Mouse (Mus musculus) testis, adult 2 months (tissue): Measurements from ENCODE around the gene Gid4. TPM values are rescaled to one million over a fixed set of nuclear protein-coding genes. Genes with fewer than 3 reads are reported as not detected.

ENCODE experiments used
- H3K27ac ChIP-seq: fragments of 200-500 bp; 2 replicates; pipeline ENCODE4 v1.5.1; 2012; ENCODE audit warnings: low read depth, low read length; ENCODE audit not compliant: control insufficient read depth, insufficient read depth
- H3K27me3 ChIP-seq: fragments of 200-500 bp; 2 replicates; pipeline ENCODE4 v1.6.1; 2012; ENCODE audit warnings: mild to moderate bottlenecking, low read length, moderate library complexity; ENCODE audit not compliant: control insufficient read depth, insufficient read depth
- H3K36me3 ChIP-seq: fragments of 200-500 bp; 2 replicates; pipeline ENCODE4 v1.6.1; 2012; ENCODE audit warnings: mild to moderate bottlenecking, low read length; ENCODE audit not compliant: control insufficient read depth, insufficient read depth
- H3K4me1 ChIP-seq: fragments of 200-500 bp; 2 replicates; pipeline ENCODE4 v1.6.1; 2012; ENCODE audit warnings: low read length; ENCODE audit not compliant: control insufficient read depth, insufficient read depth
- H3K4me3 ChIP-seq: fragments of 200-500 bp; 2 replicates; pipeline ENCODE4 v1.5.1; 2012; ENCODE audit warnings: low read depth, mild to moderate bottlenecking, low read length, moderate library complexity, mixed read lengths; ENCODE audit not compliant: control insufficient read depth
- CTCF ChIP-seq: fragments of 200-500 bp; IDR thresholded peaks from 2 replicates; pipeline ENCODE4 v1.5.1; 2012; ENCODE audit warnings: low read depth, mild to moderate bottlenecking, inconsistent platforms, low read length, moderate library complexity; ENCODE audit not compliant: control insufficient read depth, insufficient read depth, insufficient replicate concordance
- POLR2A ChIP-seq: fragments of 200-500 bp; IDR thresholded peaks from 2 replicates; pipeline ENCODE4 v1.6.1; 2012; ENCODE audit warnings: low read depth, mild to moderate bottlenecking, inconsistent platforms, low read length, moderate library complexity; ENCODE audit not compliant: control insufficient read depth
- polyA plus RNA-seq: library from polyadenylated mRNA; depleted of rRNA; stranded (reverse); fragments of >200 nt; gene quantifications from 2 replicates; pipeline ENCODE4 v1.2.3, GENCODE M21; 2012; rRNA removed

Gid4 gene
- polyA plus RNA-seq = 76.9 and 89.3 TPM in 2 replicates

GRCm38 (mm10) chr11:60416963-60417716, at the start of gene Gid4:
Gene Gid4, plus strand, starts transcription at chr11:60417145.
- no peaks in the 10 kb centered on the region for H3K36me3 ChIP-seq

GRCm38 (mm10) chr11:60367256-60367655, 49.7 kb upstream of the Gid4 start:
- Histone ChIP-seq H3K4me3 (no peak overlapping the region), H3K36me3 (peaks cover 2% of the 10 kb centered on the region; the same call in 1 of the 2 replicates), H3K4me1 (no peaks in the 10 kb centered on the region), H3K27ac (no peak overlapping the region), H3K27me3 (no peaks in the 10 kb centered on the region)
- TF ChIP-seq CTCF = no peak
- TF ChIP-seq POLR2A = no peak

More at GRCm38 (mm10) chr11:60416963-60417716, at the start of gene Gid4:
- Histone ChIP-seq H3K27me3 (no peaks in the 10 kb centered on the region), H3K4me1 (peaks cover 6% of the 10 kb centered on the region), H3K4me3 (peak within 1 kb of the TSS; percentile 97), H3K27ac (peak within 1 kb of the TSS; percentile 96)
- TF ChIP-seq POLR2A (peak; percentile 96), CTCF (no peak)

- Histone ChIP-seq H3K27ac (no peak overlapping the region), H3K4me3 (no peak overlapping the region), H3K4me1 (no peaks in the 10 kb centered on the region), H3K36me3 (peaks cover 2% of the 10 kb centered on the region; the same call in 1 of the 2 replicates), H3K27me3 (no peaks in the 10 kb centered on the region)
- TF ChIP-seq CTCF (no peak), POLR2A (no peak)
Observed at GRCm38 (mm10) chr11:60368909-60369308, 48.0 kb upstream of the Gid4 start.

- H3K36me3 ChIP-seq = peaks cover 2% of the 10 kb centered on the region; the same call in 1 of the 2 replicates
- no peaks in the 10 kb centered on the region for H3K27me3 ChIP-seq
- no peak for TF ChIP-seq POLR2A
- TF ChIP-seq CTCF = no peak
- H3K4me1 ChIP-seq = no peaks in the 10 kb centered on the region
- H3K4me3 ChIP-seq = no peak overlapping the region
- no peak overlapping the region for H3K27ac ChIP-seq
Observed at GRCm38 (mm10) chr11:60369448-60369847, 47.5 kb upstream of the Gid4 start.

GRCm38 (mm10) chr11:60370431-60370830, 46.5 kb upstream of the Gid4 start:
- H3K4me3 ChIP-seq = no peak overlapping the region
- H3K36me3 ChIP-seq = no peaks in the 10 kb centered on the region
- no peaks in the 10 kb centered on the region for H3K27me3 ChIP-seq
- TF ChIP-seq POLR2A (no peak), CTCF (no peak)
- H3K27ac ChIP-seq = no peak overlapping the region
- H3K4me1 ChIP-seq = no peaks in the 10 kb centered on the region

GRCm38 (mm10) chr11:60374481-60374880, 42.5 kb upstream of the Gid4 start:
- Histone ChIP-seq H3K27me3 (no peaks in the 10 kb centered on the region), H3K36me3 (no peaks in the 10 kb centered on the region), H3K4me1 (no peaks in the 10 kb centered on the region), H3K27ac (no peak overlapping the region), H3K4me3 (no peak overlapping the region)
- no peak for TF ChIP-seq CTCF
- no peak for TF ChIP-seq POLR2A

GRCm38 (mm10) chr11:60383518-60383917, 33.4 kb upstream of the Gid4 start:
- H3K36me3 ChIP-seq = no peaks in the 10 kb centered on the region
- H3K27ac ChIP-seq = no peak overlapping the region
- no peaks in the 10 kb centered on the region for H3K27me3 ChIP-seq
- H3K4me1 ChIP-seq = no peaks in the 10 kb centered on the region
- no peak overlapping the region for H3K4me3 ChIP-seq
- no peak for TF ChIP-seq POLR2A
- no peak for TF ChIP-seq CTCF
